Mouse (Mus musculus) stomach, postnatal 0 days (tissue): ENCODE data around the gene Sstr4.

Source experiments
- CTCF ChIP-seq: IDR thresholded peaks from 2 replicates; pipeline ENCODE4 v1.5.1; 2016; ENCODE audit warnings: antibody characterized with exemption, low read depth, mild to moderate bottlenecking, moderate library complexity
- EP300 ChIP-seq: optimal IDR thresholded peaks from 2 replicates; pipeline ENCODE3; 2016; ENCODE audit warnings: antibody characterized with exemption

- TF ChIP-seq CTCF (no peak), EP300 (no peak)
These were observed 42.5 kb upstream of the Sstr4 start for GRCm38 (mm10) chr2:148352655-148353054.
